Mouse (Mus musculus): ENCODE measurements around the gene Zfp653.
"Not testable (repeated sequence)": the region's sequence is repeated elsewhere in the genome, so short reads cannot be mapped to it uniquely, and the experiment has no call there.

Gene Zfp653

GRCm38 (mm10) chr9:22070791-22071573, at the start of gene Zfp653, which contains the start of gene Gm49318:
Gene Zfp653 (minus strand): TSS chr9:22071376.
Gene Gm49318 (minus strand): TSS chr9:22071259.
- DNase-seq = peak; percentile 98 to 99

DNA sequence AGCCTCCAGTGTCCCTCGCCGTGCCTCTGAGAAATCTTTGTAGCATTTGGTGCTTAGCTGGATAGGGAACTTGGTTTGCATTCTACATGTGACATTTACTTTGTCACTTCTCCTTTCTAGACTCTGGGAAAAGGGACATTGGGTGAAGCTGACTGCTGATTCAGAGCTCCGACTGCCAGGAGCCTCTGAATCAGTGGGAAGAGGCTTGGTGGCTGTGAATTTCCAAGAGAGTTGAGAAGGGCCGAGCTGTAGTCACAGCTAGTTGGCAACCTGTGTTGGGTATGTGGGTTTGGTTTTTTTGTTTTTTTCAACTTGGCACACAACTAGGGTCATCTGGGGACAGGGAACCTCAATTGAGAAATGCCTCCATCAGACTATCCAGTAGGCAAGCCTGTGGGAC, 48.4 kb upstream of the Zfp653 start:
- no peak for DNase-seq

- peak; percentile 54 to 72 for DNase-seq
Measured at GRCm38 (mm10) chr9:22117754-22118456, 46.7 kb upstream of the Zfp653 start.

DNA sequence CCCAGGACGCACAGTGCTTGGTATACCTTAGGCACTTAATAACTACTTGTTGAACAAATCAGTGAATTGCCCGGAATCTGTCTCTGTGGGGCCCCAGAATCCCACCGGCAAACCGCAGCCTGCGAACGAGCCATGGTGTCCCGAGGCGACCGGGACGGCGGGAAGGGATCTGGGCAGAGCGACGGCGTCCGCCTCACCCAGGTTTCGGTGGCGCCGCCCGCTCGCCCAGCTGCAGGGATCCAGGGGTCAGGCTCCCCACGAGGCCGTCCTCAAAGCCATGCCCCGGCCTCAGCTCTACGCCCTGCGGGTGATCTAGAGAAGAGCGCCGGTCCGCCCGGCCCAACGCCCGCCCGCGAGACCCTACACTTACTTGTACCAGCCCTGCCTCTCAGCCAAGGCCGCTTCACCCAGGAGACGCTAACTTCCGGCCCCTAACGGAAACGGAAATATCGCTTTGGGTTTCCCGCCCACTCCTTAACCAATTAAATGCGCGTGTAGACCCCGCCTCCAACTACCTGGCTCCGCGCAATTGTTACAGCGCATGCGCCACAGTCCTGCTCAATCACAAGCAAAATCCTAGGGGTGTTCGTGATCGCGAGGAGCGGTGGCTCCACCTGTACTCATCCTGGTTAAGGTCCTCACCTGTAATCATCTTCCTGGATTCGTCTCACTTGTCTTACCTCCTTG, 45.7 kb upstream of the Zfp653 start, which contains the start of gene Elof1:
TSS of gene Elof1 (minus strand) at position 433 of the 687 bp plus-strand sequence.
- peak; percentile 93 to 96 for DNase-seq

GRCm38 (mm10) chr9:22116086-22116485, 44.9 kb upstream of the Zfp653 start:
- DNase-seq = peak; percentile 21 to 32

DNA sequence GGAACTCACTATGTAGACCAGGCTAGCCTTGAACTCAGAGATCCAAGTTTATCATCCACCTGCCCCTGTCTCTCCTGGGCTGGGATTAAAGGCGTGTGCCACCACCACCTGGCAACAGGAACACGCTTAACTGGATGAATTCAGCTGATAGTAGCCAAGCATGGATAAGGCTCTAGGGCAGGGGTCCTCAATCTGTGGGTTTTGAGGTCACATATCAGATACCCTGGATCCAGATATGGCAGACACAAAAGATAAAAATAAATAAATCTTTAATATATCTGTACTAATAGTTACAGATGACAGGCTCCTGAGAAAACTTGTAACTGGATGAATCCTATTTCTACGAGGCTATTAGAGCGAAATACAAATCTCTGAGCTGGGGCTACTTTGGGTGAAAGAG, 44.5 kb upstream of the Zfp653 start:
- DNase-seq = no peak

DNA sequence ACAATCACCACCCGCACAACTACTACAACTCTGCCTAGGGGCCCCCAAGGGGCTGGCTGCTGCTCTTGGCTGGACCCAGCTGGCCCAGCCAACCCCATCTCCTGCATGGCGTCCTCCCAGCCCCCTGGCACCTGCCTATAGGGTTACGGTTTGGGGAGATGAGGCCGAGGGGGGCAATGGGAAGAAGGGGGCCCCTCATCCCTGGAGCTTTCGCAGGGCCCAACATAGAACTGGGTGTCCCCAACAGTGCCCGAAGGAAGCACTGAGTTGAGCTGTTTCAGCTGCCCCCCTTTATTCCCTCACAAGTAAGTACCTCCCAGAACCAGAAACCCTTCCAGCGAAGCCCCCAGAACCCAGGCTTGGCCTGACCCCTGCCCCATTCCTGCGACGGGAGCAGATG, 37.0 kb upstream of the Zfp653 start:
- no peak for DNase-seq

DNA sequence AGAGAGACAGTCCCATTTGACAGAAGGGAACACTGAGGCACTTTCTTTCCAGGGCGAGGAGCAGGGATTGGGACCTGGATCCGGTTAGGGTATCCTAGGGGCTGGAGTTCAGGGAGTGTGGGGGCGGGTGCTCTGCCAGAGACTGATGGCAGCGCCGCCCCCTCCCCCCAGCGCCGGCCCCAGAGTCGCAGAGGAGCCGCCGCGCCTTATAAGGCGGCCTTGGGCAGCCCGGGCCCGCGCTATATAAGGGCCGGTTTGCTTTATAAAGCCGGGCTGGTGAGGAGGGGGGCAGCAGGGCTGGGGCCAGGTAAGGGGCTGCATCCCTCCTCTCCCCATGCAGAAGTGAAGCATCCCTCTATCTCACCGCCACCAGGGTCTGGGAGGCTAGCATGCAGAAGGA, 28.7 kb upstream of the Zfp653 start:
- DNase-seq = peak; percentile 25 to 47

- peak; percentile 43 to 59 for DNase-seq
Measured at GRCm38 (mm10) chr9:22098993-22099696, 28.0 kb upstream of the Zfp653 start, which contains the start of gene Cnn1. Gene Cnn1 (plus strand): TSS chr9:22099216.

GRCm38 (mm10) chr9:22095854-22096307, 24.7 kb upstream of the Zfp653 start:
- DNase-seq = peak; percentile 88 to 90

GRCm38 (mm10) chr9:22092746-22093145, 21.6 kb upstream of the Zfp653 start:
- DNase-seq = no peak

- no peak for DNase-seq
Measured at GRCm38 (mm10) chr9:22089986-22090385, 18.8 kb upstream of the Zfp653 start.

DNA sequence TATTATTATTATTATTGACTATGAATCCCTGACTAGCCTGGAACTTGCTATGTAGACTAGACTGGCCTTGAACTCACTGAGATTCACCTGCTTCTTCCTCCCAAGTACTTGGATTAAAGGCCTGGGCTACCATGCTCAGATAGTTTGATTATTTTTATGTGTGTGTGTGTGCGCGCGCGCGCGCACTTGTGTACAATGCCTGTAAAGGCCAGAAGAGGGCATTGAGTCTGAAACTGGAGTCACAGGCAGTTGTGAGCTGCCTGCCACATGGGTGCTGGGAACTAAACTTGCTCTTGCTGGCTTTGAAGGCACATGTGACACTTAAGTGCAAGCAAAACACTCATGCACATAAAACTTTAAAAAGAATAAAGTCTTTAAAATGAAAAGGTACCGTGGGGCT, 18.1 kb upstream of the Zfp653 start:
- DNase-seq = no peak

DNA sequence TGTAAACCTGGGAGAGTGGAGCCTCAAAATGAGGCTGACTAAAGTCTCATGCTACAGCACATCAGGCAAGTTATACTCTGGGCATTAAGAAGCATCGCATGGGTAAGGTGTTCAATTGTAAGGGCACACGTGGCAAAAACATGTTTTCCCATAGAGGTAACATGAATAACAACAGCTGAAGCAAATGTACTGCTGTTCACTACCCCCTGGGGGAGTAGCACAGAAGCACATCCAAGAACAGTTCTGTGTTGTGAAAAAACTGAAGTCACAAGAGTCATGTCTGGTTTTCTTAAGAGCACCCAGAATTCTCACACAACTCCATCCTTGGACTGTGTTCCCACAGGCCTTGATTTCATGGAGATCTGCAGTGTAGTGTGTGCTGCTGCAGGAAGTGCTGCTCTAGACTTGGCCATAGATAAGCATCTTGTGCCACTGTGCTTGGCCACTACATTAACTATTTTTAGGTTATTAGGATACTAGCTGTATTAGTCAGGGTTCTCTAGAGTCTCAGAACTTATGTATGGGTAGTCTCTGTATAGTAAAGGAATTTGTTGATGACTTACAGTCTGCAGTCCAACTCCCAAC, 15.9 kb upstream of the Zfp653 start:
- no peak for DNase-seq

- peak; percentile 17 to 30 for DNase-seq
Measured at GRCm38 (mm10) chr9:22086012-22086411, 14.8 kb upstream of the Zfp653 start.

DNA sequence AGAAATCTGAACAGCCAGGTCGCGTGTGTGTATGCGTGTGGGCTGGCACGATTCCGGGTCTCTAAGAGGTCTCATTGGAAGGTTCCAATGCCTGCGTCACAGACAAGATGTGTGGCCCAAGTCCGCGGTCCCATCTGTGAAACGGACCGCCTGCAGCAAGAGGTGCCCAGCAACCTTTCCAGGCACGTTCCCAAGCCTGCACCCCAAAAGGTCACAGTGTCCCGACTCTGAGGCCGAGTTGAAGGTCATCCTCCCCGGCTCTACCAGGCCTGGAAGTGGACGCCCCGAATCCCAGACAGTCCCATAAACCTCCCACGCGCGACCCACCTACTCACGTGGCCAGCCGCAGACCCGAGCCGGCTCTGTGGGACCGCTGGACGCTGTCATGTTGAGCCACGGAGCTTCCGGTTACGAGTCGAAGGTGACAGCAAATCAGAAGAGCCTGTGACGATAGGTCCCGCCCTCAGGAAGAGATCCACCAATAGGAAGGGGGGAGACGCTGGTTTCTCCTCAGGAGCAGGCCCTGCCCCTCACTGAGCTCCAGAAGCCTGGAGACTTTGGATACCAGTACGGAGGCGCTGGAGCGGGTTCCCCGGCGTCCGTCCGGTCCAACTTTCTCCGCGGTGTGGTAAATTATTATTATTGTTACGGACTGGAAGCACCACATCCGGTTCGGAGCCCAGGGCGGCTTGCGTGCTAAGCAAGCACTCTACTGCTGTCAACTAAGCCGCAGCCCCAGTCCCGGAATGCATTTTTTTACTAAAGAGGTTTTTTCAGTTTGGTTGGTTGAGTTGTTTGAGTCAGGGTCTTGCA, 14.1 kb upstream of the Zfp653 start, which contains the start of gene Ecsit:
TSS of gene Ecsit (minus strand) at position 417 of the 813 bp plus-strand sequence.
- peak; percentile 91 to 95 for DNase-seq

GRCm38 (mm10) chr9:22084667-22085021, 13.5 kb upstream of the Zfp653 start:
- no peak for DNase-seq

DNA sequence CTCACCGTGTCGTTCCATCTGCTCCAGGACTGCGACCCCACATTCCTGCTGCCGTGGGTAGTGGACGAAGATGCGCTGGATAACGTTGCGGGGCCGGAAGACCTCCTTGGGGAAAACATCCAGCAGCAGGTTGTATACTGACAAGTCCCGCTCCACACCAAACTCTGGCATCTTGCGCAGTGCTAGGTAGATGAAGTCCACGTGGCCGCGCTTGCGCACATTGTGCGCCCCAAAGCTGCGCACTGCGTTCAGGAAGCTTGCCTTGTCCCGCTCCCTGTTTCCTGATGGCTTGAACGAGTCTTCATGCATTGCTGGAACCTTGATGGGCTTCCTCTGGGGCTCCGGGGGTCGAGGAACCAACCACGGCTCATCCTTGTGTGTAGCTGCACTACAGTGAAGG, 5.0 kb upstream of the Zfp653 start:
- DNase-seq = no peak

DNA sequence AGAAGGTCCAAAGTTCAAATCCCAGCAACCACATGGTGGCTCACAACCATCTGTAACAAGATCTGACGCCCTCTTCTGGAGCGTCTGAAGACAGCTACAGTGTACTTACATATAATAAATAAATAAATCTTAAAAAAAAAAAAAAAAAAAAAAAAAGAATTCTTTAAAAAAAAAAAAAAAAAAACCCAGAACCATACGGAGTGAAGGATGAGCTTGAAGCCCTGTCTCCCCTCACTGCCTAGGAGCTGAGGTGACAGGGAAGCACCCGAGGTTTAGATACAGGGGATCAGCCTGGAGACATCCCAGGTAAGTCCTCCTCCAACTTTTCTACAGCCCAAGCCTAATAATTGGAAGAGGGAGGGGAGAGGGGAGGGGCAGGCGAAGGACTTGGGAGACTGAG, 4.6 kb upstream of the Zfp653 start:
- DNase-seq = not testable (repeated sequence)

- DNase-seq = no peak
Measured at GRCm38 (mm10) chr9:22072276-22072675, 1.1 kb upstream of the Zfp653 start.

GRCm38 (mm10) chr9:22069881-22070553, 1.2 kb downstream of the Zfp653 start:
- no peak for DNase-seq

All from kidney, postnatal 4 days (tissue).